Mouse (Mus musculus) bone marrow macrophage, adult 2 months (primary cell): Measurements from ENCODE around the gene Rab14. TPM values are rescaled to one million over a fixed set of nuclear protein-coding genes. Genes with fewer than 3 reads are reported as not detected.

Experiments used
- H3K27ac ChIP-seq: 2 replicates; pipeline ENCODE4 v1.5.1; 2012; ENCODE audit warnings: low read depth, low read length; ENCODE audit not compliant: insufficient read depth
- H3K4me1 ChIP-seq: 2 replicates; pipeline ENCODE4 v1.6.1; 2012; ENCODE audit warnings: low read length; ENCODE audit not compliant: control insufficient read depth, insufficient read depth
- H3K4me3 ChIP-seq: 2 replicates; pipeline ENCODE4 v1.5.1; 2012; ENCODE audit warnings: mild to moderate bottlenecking, low read length, moderate library complexity; ENCODE audit not compliant: insufficient read depth
- CTCF ChIP-seq: IDR thresholded peaks from 2 replicates; pipeline ENCODE4 v1.5.1; 2012; ENCODE audit warnings: low read depth, mild to moderate bottlenecking, low read length, moderate library complexity
- POLR2A ChIP-seq: IDR thresholded peaks from 2 replicates; pipeline ENCODE4 v1.6.1; 2012; ENCODE audit warnings: mild to moderate bottlenecking, low read depth, low read length, borderline replicate concordance
- polyA plus RNA-seq: library from polyadenylated mRNA; stranded (reverse); fragments of >200 nt; gene quantifications from 2 replicates; pipeline ENCODE4 v1.2.4, GENCODE M21; 2012; ENCODE audit not compliant: missing spikeins, insufficient read depth, insufficient read length

Gene Rab14
- polyA plus RNA-seq, 1 experiment, result 259 TPM

- Histone ChIP-seq H3K4me1 (peaks cover 38% of the 10 kb centered on the region), H3K4me3 (no peak overlapping the region), H3K27ac (no peak overlapping the region)
- TF ChIP-seq POLR2A (no peak), CTCF (no peak)
These were observed 43.1 kb downstream of the Rab14 start for GRCm38 (mm10) chr2:35157836-35158235.

GRCm38 (mm10) chr2:35156985-35157384 lies 43.9 kb downstream of the Rab14 start:
- Histone ChIP-seq H3K4me3 (no peak overlapping the region), H3K27ac (peak overlapping the region; percentile 56), H3K4me1 (peaks cover 32% of the 10 kb centered on the region)
- TF ChIP-seq CTCF, result no peak
- TF ChIP-seq POLR2A, result no peak

GRCm38 (mm10) chr2:35153844-35154554 lies 46.9 kb downstream of the Rab14 start:
- Histone ChIP-seq H3K27ac (no peak overlapping the region), H3K4me1 (peaks cover 28% of the 10 kb centered on the region), H3K4me3 (no peak overlapping the region)
- TF ChIP-seq CTCF (no peak), POLR2A (no peak)

- 0 out of 2 replicates have a peak overlapping the region, but pooled peaks have one; percentile 9 for H3K27ac ChIP-seq
- TF ChIP-seq POLR2A (no peak), CTCF (no peak)
- no peak overlapping the region for H3K4me3 ChIP-seq
- peaks cover 28% of the 10 kb centered on the region for H3K4me1 ChIP-seq
These were observed 47.7 kb downstream of the Rab14 start for GRCm38 (mm10) chr2:35153179-35153578.

DNA sequence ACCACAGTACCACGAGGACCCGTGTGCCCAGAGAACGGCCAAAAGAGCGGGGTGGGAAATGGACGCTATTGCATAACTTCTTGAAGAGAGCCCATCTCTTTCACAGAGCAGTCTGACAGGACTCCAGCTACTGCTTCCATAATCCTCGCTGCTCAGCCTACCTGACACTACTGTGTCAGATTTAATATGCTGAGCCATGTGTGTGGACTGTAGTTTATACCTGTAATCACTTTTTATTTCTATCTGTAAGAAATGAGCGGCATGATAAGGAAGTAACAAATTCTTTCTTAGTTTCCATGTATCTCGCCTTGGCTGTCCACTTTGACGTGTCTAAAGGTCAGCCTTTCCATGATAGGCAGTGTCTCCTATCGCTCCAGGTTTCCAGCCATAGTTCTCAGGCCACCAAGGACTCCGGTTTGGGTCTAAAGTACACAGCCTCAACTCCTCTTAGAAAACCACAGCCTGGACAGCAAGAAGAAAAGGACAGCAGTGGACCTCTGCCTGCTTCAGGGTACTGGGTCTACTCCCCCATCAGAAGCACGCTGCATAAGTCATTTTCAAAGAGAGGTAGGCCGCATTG lies 49.5 kb downstream of the Rab14 start:
- no peak overlapping the region for H3K4me3 ChIP-seq
- H3K4me1 ChIP-seq, result peaks cover 15% of the 10 kb centered on the region
- TF ChIP-seq POLR2A (no peak), CTCF (no peak)

GRCm38 (mm10) chr2:35148806-35149205 lies 52.1 kb downstream of the Rab14 start:
- H3K4me1 ChIP-seq, result peaks cover 13% of the 10 kb centered on the region
- no peak overlapping the region for H3K27ac ChIP-seq
- no peak for TF ChIP-seq POLR2A
- TF ChIP-seq CTCF, result no peak
- no peak overlapping the region for H3K4me3 ChIP-seq

More for the DNA sequence above, 49.5 kb downstream of the Rab14 start:
- no peak overlapping the region for H3K27ac ChIP-seq

- no peak for TF ChIP-seq POLR2A
- TF ChIP-seq CTCF, result no peak
- Histone ChIP-seq H3K4me3 (no peak overlapping the region), H3K4me1 (peaks cover 24% of the 10 kb centered on the region), H3K27ac (no peak overlapping the region)
These were observed 59.2 kb downstream of the Rab14 start for GRCm38 (mm10) chr2:35141673-35142072.

- TF ChIP-seq POLR2A, result no peak
- no peak for TF ChIP-seq CTCF
These were observed 62.3 kb downstream of the Rab14 start for GRCm38 (mm10) chr2:35138576-35138975.

GRCm38 (mm10) chr2:35133891-35134290 lies 67.0 kb downstream of the Rab14 start:
- Histone ChIP-seq H3K4me1 (peaks cover 11% of the 10 kb centered on the region), H3K4me3 (no peak overlapping the region), H3K27ac (no peak overlapping the region)
- TF ChIP-seq POLR2A, result no peak
- TF ChIP-seq CTCF, result no peak

More at GRCm38 (mm10) chr2:35138576-35138975, 62.3 kb downstream of the Rab14 start:
- H3K4me3 ChIP-seq, result no peak overlapping the region
- H3K27ac ChIP-seq, result no peak overlapping the region
- peaks cover 15% of the 10 kb centered on the region for H3K4me1 ChIP-seq

GRCm38 (mm10) chr2:35132662-35133055 lies 68.3 kb downstream of the Rab14 start:
- peak overlapping the region; percentile 71 for H3K4me3 ChIP-seq
- H3K4me1 ChIP-seq, result peaks cover 6% of the 10 kb centered on the region
- peak overlapping the region; percentile 87 for H3K27ac ChIP-seq
- TF ChIP-seq CTCF (no peak), POLR2A (no peak)
